Mouse (Mus musculus) intestine, postnatal 0 days (tissue): ENCODE results near the gene Tub. TPM values are rescaled to one million over a fixed set of nuclear protein-coding genes. Genes with fewer than 3 reads are reported as not detected.

Source experiments
- ATAC-seq: fragments of 200-750 bp; cut with Nextera tagmentation; 2 replicates; pipeline ENCODE4 v1.8.0; 2017; ENCODE audit warnings: mild to moderate bottlenecking, moderate TSS enrichment, moderate library complexity
- H3K27ac ChIP-seq: fragments of 300-500 bp; sonication (generic); 2 replicates; pipeline ENCODE4 v1.5.1; 2014; ENCODE audit warnings: mild to moderate bottlenecking, low read depth, low read length, moderate library complexity
- H3K27me3 ChIP-seq: fragments of 300-500 bp; sonication (generic); replicated peaks from 2 replicates; pipeline ENCODE4 v1.6.1; 2014; ENCODE audit warnings: low read length, mixed read lengths; ENCODE audit not compliant: control insufficient read depth, insufficient read depth
- H3K36me3 ChIP-seq: fragments of 300-500 bp; sonication (generic); 2 replicates; pipeline ENCODE4 v1.6.1; 2014; ENCODE audit warnings: mild to moderate bottlenecking, moderate library complexity; ENCODE audit not compliant: control insufficient read depth, insufficient read depth
- H3K4me1 ChIP-seq: fragments of 300-500 bp; sonication (generic); replicated peaks from 2 replicates; pipeline ENCODE4 v1.6.1; 2014; ENCODE audit warnings: antibody characterized with exemption, low read length, mixed read lengths; ENCODE audit not compliant: control insufficient read depth, insufficient read depth
- H3K4me2 ChIP-seq: fragments of 300-500 bp; sonication (generic); replicated peaks from 2 replicates; pipeline ENCODE4 v1.6.1; 2014; ENCODE audit warnings: low read depth, mild to moderate bottlenecking, moderate library complexity
- H3K4me3 ChIP-seq: fragments of 300-500 bp; sonication (generic); 2 replicates; pipeline ENCODE4 v1.5.1; 2014; ENCODE audit warnings: low read depth, low read length
- H3K9ac ChIP-seq: fragments of 300-500 bp; sonication (generic); 2 replicates; pipeline ENCODE4 v1.6.1; 2014; ENCODE audit warnings: mild to moderate bottlenecking, low read depth, low read length
- H3K9me3 ChIP-seq: fragments of 300-500 bp; sonication (generic); 2 replicates; pipeline ENCODE4 v1.6.1; 2016; ENCODE audit warnings: mixed run types; ENCODE audit not compliant: control insufficient read depth
- CTCF ChIP-seq: sonication (generic); IDR thresholded peaks from 2 replicates; pipeline ENCODE4 v1.5.1; 2016; ENCODE audit warnings: low read depth, mild to moderate bottlenecking, control low read depth, antibody characterized with exemption, moderate library complexity
- WGBS: fragments of 180-500 bp; shearing (Covaris S2); extraction: QIAGEN DNeasy Blood & Tissue Kit; methylation state at CpG from one replicate; pipeline ENCODE4 v1.1.7; 2014; 5-methylcytosine and 5-hydroxymethylcytosine counted together
- polyA plus RNA-seq: library from polyadenylated mRNA; unstranded; fragments of >200 nt; fragmentation: Nextera tagmentation; extraction: Ambion mirVana; gene quantifications from 2 replicates; pipeline ENCODE4 v1.2.1, GENCODE M21; 2015

Gene Tub
- polyA plus RNA-seq, 1 experiment from 2014 or later = 1.1 TPM

DNA sequence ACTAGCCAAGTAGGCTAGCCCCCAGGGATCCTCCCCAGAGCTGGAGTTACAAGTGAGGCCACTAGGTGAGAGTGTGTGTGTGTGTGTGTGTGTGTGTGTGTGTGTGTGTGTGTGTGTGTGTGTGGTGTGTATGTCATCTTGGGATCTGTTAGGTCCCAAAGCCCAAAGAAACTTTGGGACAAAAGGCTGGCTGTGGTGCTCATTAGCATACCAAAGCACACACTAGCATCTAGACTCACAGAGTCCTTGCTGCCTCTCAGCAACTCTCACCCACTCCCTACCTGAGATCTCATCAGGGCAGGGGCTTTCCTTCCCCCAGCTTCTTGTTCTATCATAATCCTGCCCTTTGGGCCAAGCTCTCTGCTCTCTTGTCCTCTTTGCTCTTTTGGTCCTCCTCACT lies 1.5 kb upstream of the Tub start:
- ATAC-seq = no peak
- no peak for TF ChIP-seq CTCF

DNA sequence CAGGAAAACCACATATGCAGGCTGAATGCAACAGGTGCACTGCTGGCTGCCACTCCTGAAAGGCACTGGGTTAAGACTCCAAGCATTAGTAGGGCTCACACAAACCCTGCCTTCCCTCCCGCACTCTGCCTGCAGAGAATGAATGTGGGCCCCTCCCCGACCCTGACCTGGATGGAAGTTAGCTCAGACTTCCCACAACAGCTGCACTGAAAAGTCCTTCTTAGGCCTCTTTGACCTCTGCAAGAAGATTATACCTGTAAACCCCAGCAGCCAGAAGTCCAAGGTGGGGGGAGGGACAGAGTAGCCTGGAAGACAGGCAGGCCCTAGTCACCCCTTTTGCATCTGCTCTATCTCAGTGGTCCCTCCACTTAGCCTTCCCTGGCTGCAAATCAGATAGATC lies 837 bp upstream of the Tub start:
- ATAC-seq = no peak
- H3K4me2 ChIP-seq = no peak overlapping the region
- 39% methylated on average over 2 of the region's 2 CpGs for WGBS
- no peak for TF ChIP-seq CTCF
- H3K4me3 ChIP-seq = no peak overlapping the region
- no peaks in the 10 kb centered on the region for H3K4me1 ChIP-seq
- H3K36me3 ChIP-seq = no peaks in the 10 kb centered on the region
- H3K27me3 ChIP-seq = peaks cover 33% of the 10 kb centered on the region
- H3K9ac ChIP-seq = no peak overlapping the region
- no peaks in the 10 kb centered on the region for H3K9me3 ChIP-seq
- no peak overlapping the region for H3K27ac ChIP-seq

More for the DNA sequence above, 1.5 kb upstream of the Tub start:
- no peaks in the 10 kb centered on the region for H3K9me3 ChIP-seq
- peaks cover 33% of the 10 kb centered on the region for H3K27me3 ChIP-seq
- H3K36me3 ChIP-seq = no peaks in the 10 kb centered on the region
- no peak overlapping the region for H3K4me2 ChIP-seq
- H3K4me3 ChIP-seq = no peak overlapping the region
- H3K4me1 ChIP-seq = no peaks in the 10 kb centered on the region
- H3K9ac ChIP-seq = no peak overlapping the region
- H3K27ac ChIP-seq = no peak overlapping the region

DNA sequence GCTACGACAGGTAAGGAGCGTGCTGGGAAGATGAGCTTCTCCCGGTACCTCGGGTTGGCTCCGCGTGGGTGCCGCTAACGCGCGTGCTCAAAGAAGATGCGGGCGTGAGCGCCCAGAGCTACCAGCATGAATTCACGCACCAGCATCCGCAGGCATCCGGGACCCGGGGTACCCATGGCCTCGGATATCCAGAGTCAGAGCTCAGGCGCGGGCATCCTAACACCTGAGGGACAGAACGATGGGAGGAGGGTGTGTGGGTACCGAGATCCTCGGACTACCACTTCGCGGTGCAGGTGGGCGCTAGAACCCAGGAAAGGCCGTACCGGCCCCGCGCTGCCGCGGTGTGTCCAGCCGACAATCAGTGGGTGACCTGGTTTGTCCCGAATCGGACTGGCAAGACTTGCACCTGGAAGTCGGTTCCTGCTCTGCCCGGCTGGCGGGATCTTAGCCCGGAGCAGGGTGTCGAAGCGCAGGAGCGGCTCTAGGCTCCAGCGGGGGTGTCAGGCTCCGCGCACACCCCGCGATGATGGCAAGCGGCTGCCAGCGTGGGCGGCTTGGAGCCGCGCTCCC lies 709 bp downstream of the Tub start:
- Histone ChIP-seq H3K4me1 (no peaks in the 10 kb centered on the region), H3K27ac (no peak overlapping the region), H3K9ac (no peak overlapping the region), H3K27me3 (peaks cover 33% of the 10 kb centered on the region), H3K4me3 (peak overlapping the region; percentile 38), H3K36me3 (no peaks in the 10 kb centered on the region), H3K9me3 (no peaks in the 10 kb centered on the region), H3K4me2 (peak overlapping the region; percentile 63)
- 0 out of 2 replicates have a peak, but pooled peaks have one; percentile 31 for ATAC-seq
- no peak for TF ChIP-seq CTCF
- under 1% methylated on average over 52 of the region's 52 CpGs for WGBS

DNA sequence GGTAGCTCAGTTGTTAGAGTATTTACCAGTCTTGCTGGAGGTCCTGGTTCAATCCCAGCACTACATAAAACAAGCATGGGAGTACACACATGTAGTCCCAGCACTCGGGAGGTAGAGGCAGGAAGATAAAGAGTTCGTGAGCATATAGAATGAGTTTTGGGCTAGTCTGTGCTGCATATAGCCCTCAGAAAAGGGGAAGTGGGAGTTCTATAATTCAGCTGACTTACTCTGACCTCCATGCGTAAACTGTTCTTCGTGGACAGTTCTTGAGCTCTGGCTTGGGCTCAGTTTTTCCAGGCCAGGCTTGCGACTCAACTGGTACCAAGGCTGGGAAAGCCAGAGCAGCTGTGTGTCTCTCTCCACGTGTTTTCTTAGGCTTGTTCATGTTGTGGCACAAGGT lies 2.7 kb downstream of the Tub start:
- TF ChIP-seq CTCF = no peak
- Histone ChIP-seq H3K4me3 (no peak overlapping the region), H3K4me2 (no peak overlapping the region), H3K27ac (no peak overlapping the region), H3K9me3 (no peaks in the 10 kb centered on the region), H3K9ac (no peak overlapping the region), H3K4me1 (no peaks in the 10 kb centered on the region), H3K36me3 (no peaks in the 10 kb centered on the region), H3K27me3 (peaks cover 33% of the 10 kb centered on the region)
- WGBS = 76% methylated on average over 6 of the region's 6 CpGs
- no peak for ATAC-seq

DNA sequence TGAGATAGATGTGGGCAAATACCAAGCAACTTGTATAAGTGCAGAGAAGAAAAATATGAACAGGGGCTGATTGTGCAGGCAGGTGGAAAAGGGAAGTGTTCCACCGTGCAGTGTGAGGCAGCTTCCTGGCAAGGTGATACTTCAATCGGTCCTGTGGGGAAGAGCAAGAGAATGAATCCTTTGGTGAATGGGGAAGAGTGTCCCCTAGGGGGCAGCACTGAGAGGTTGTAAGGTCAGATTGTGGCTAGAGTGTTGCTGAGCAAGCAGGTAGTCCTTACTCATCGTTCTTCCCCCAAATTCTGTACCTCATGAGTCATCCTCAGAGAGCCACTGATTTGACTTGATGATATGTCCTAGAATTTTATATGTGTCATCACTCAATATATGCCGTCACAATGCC lies 4.0 kb downstream of the Tub start:
- TF ChIP-seq CTCF = peak; percentile 63
- Histone ChIP-seq H3K9ac (no peak overlapping the region), H3K27me3 (peaks cover 32% of the 10 kb centered on the region), H3K4me1 (no peaks in the 10 kb centered on the region), H3K4me2 (no peak overlapping the region), H3K27ac (no peak overlapping the region), H3K9me3 (no peaks in the 10 kb centered on the region), H3K36me3 (no peaks in the 10 kb centered on the region), H3K4me3 (no peak overlapping the region)
- WGBS = 54% methylated on average over 4 of the region's 4 CpGs
- no peak for ATAC-seq

DNA sequence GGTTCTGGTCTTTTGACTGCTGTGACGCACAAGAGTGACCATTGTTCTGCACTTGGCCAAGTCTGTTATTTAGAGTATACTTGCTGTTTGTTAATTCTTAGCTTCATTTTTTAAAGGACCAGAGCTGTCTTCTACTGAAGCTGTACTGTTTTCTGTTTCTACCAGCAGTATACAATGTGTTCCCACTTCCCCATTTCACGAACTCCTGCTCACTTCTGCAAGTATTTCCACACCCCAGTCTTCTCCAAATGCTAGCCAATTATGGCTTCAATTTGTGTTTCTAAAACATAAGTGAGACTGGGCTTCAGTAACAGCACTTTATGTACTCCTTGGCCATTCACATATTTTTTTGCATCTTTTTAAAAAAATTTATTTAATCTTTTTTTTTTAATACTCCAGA lies 7.6 kb downstream of the Tub start:
- Histone ChIP-seq H3K27ac (no peak overlapping the region), H3K4me3 (no peak overlapping the region), H3K4me2 (no peak overlapping the region), H3K9ac (no peak overlapping the region), H3K27me3 (no peaks in the 10 kb centered on the region), H3K9me3 (no peaks in the 10 kb centered on the region), H3K36me3 (no peaks in the 10 kb centered on the region), H3K4me1 (no peaks in the 10 kb centered on the region)
- TF ChIP-seq CTCF = no peak
- 73% methylated on average over 2 of the region's 2 CpGs for WGBS
- ATAC-seq = no peak

DNA sequence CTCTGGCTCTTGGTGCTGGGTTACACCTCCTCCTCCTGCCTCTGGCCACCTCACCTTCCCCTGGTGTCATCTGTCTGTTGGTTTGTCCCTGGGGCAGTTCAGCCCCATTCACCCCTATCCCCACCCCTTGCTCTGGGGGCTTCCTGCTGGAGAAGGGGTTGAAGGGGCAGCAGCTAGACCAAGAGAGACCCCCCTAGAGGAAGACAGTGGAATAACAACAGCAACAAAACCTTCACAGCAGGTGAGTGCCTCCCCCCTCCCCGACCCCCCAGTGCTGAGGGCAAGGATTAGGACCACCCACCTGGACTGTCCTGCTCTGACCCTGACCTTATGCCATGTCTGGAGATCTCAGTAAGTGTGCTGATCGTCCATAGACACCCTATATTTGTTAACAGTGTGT lies 15.8 kb downstream of the Tub start:
- 26% methylated on average over 2 of the region's 2 CpGs for WGBS
- H3K4me1 ChIP-seq = no peaks in the 10 kb centered on the region
- H3K9ac ChIP-seq = no peak overlapping the region
- no peak overlapping the region for H3K27ac ChIP-seq
- no peak for ATAC-seq
- TF ChIP-seq CTCF = peak; percentile 49
- no peaks in the 10 kb centered on the region for H3K36me3 ChIP-seq
- no peaks in the 10 kb centered on the region for H3K9me3 ChIP-seq
- H3K4me2 ChIP-seq = no peak overlapping the region
- no peak overlapping the region for H3K4me3 ChIP-seq
- no peaks in the 10 kb centered on the region for H3K27me3 ChIP-seq
